Mouse (Mus musculus) hindbrain, embryonic 16.5 days (tissue): ENCODE results near the gene Erg. TPM values are rescaled to one million over a fixed set of nuclear protein-coding genes. Genes with fewer than 3 reads are reported as not detected.
A peak's percentile ranks its signal among the peaks of the same experiment; 100 is the strongest.

Experiments used
- ATAC-seq: fragments of 200-750 bp; cut with Nextera tagmentation; 2 replicates; pipeline ENCODE4 v1.8.0; 2017; ENCODE audit warnings: moderate TSS enrichment, moderate library complexity
- H3K27ac ChIP-seq: fragments of 300-500 bp; sonication (generic); 2 replicates; pipeline ENCODE4 v1.5.1; 2014; ENCODE audit warnings: low read depth, mild to moderate bottlenecking, control low read depth, low read length, moderate library complexity
- H3K27me3 ChIP-seq: fragments of 300-500 bp; sonication (generic); replicated peaks from 2 replicates; pipeline ENCODE4 v1.6.1; 2014; ENCODE audit warnings: low read length; ENCODE audit not compliant: control insufficient read depth, insufficient read depth
- H3K36me3 ChIP-seq: fragments of 300-500 bp; sonication (generic); 2 replicates; pipeline ENCODE4 v1.6.1; 2014; ENCODE audit warnings: mild to moderate bottlenecking, low read length, moderate library complexity, mixed read lengths; ENCODE audit not compliant: control insufficient read depth, insufficient read depth
- H3K4me1 ChIP-seq: fragments of 300-500 bp; sonication (generic); 2 replicates; pipeline ENCODE4 v1.6.1; 2014; ENCODE audit warnings: low read depth, low read length; ENCODE audit not compliant: control insufficient read depth, insufficient read depth
- H3K4me2 ChIP-seq: fragments of 300-500 bp; sonication (generic); 2 replicates; pipeline ENCODE4 v1.6.1; 2014; ENCODE audit warnings: mild to moderate bottlenecking, low read length, control low read depth, moderate library complexity
- H3K4me3 ChIP-seq: fragments of 300-500 bp; sonication (generic); 2 replicates; pipeline ENCODE4 v1.5.1; 2014; ENCODE audit warnings: mild to moderate bottlenecking, low read length, control low read depth, moderate library complexity
- H3K9ac ChIP-seq: fragments of 300-500 bp; sonication (generic); 2 replicates; pipeline ENCODE4 v1.6.1; 2014; ENCODE audit warnings: low read depth, mild to moderate bottlenecking, control low read depth, low read length, moderate library complexity
- H3K9me3 ChIP-seq: fragments of 300-500 bp; sonication (generic); 2 replicates; pipeline ENCODE4 v1.6.1; 2014; ENCODE audit warnings: mild to moderate bottlenecking, low read length, moderate library complexity; ENCODE audit not compliant: control insufficient read depth
- WGBS: fragments of 180-500 bp; shearing (Covaris S2); extraction: QIAGEN DNeasy Blood & Tissue Kit; methylation state at CpG from one replicate; pipeline ENCODE4 v1.1.7; 2014; 5-methylcytosine and 5-hydroxymethylcytosine counted together
- polyA plus RNA-seq: library from polyadenylated mRNA; unstranded; fragments of >200 nt; fragmentation: Nextera tagmentation; extraction: Ambion mirVana; gene quantifications from 2 replicates; pipeline ENCODE4 v1.2.1, GENCODE M21; 2015

The Erg gene
- polyA plus RNA-seq, 1 experiment from 2014 or later, result 1.8 TPM

DNA sequence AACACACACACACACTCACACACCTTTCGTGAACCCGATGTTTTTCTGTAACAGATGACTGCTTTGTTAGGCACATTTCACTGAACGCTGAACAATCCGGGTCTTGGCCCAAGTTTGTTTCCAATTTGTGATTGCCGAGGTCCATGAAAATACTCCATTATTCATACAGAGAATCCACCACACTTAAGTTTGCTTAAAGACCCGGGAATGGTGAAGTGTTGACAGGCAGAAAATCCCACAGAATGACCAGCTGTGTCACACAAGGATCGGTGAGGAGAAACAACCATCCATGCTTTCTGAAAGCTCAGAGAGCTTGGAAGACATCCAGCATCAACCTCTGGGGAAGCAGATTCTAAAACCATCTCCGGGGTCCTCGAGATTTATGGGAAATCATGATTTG lies 171.0 kb downstream of the Erg start:
- Histone ChIP-seq H3K27ac (no peak overlapping the region), H3K9ac (no peak overlapping the region; the same call in 1 of the 2 replicates), H3K4me3 (no peak overlapping the region), H3K27me3 (no peaks in the 10 kb centered on the region), H3K9me3 (no peaks in the 10 kb centered on the region), H3K36me3 (no peaks in the 10 kb centered on the region), H3K4me1 (no peaks in the 10 kb centered on the region), H3K4me2 (no peak overlapping the region)
- 61% methylated on average over 9 of the region's 9 CpGs for WGBS
- ATAC-seq, result no peak

DNA sequence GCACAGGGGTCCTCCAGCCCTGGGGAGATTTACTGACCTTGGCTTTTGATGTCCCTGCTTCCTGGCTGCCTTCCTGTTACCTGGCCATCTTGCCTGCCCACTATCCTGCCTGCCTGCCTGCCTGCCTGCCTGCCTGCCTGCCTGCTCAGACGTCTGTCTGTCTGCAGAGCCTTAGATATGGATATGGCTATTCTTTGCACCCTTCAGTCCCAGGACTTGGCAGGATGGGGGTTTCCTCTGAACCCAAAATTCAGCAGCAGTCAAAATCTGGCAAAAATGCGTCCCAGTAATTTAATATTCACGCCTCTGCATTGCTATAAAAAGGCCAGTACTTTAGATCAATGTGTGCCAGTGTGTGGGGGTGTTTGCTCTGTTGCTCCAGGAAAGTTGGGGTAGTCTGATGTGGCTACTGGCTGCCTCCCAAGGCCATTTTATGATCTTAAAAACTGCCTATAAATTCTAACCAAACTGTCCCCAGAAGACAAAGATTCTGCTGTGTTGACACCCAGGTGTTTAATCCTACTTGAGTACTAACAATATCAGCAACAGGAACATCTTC lies 172.9 kb downstream of the Erg start:
- H3K4me2 ChIP-seq, result no peak overlapping the region
- H3K9ac ChIP-seq, result no peak overlapping the region
- H3K9me3 ChIP-seq, result no peaks in the 10 kb centered on the region
- 72% methylated on average over 3 of the region's 3 CpGs for WGBS
- no peaks in the 10 kb centered on the region for H3K36me3 ChIP-seq
- no peak overlapping the region for H3K4me3 ChIP-seq
- no peaks in the 10 kb centered on the region for H3K4me1 ChIP-seq
- no peak overlapping the region for H3K27ac ChIP-seq
- no peaks in the 10 kb centered on the region for H3K27me3 ChIP-seq
- no peak for ATAC-seq

DNA sequence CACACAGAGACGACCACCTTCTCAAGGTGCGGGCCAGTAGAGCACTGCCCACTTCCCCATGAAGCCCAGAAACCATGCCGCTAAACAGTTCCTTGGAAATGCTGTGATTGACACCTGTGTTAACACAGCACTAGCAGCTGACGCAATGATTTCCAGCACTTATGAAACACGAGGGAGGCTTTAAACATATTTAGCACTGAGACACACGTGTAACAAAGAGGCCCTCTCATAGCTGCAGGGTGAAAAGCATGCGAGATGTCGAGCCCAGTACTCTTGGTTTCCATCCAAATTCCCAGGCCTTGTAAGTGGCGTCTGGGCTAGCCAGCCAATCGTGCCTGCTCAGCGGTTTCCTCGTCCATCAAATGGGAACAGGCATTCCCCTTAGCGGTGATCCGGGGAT lies 178.3 kb downstream of the Erg start:
- Histone ChIP-seq H3K9ac (no peak overlapping the region), H3K36me3 (no peaks in the 10 kb centered on the region), H3K27me3 (no peaks in the 10 kb centered on the region), H3K9me3 (no peaks in the 10 kb centered on the region), H3K4me2 (no peak overlapping the region), H3K27ac (no peak overlapping the region), H3K4me1 (no peaks in the 10 kb centered on the region), H3K4me3 (no peak overlapping the region)
- no peak for ATAC-seq
- WGBS, result 55% methylated on average over 14 of the region's 14 CpGs

DNA sequence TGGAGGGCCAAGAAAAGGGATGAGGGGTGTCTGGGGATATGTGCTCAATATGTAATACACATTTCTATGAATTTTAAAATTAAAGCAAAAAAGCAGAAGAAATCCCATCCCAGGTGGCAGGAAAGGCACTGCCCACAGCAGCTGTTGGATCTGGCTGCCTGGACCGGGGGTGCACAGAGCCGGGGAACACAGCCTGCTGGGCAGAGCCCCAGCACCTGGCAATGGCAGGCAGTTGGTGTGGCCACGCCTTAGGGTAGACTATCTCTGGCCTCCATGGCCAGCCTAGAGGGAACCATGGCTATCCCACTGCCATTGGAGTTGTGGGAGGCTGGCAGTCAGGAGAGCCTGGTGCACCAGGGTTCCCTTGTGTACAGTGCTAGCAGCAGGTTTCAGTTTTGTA lies 180.9 kb downstream of the Erg start:
- H3K9ac ChIP-seq, result no peak overlapping the region
- no peaks in the 10 kb centered on the region for H3K27me3 ChIP-seq
- 83% methylated on average over 3 of the region's 3 CpGs for WGBS

DNA sequence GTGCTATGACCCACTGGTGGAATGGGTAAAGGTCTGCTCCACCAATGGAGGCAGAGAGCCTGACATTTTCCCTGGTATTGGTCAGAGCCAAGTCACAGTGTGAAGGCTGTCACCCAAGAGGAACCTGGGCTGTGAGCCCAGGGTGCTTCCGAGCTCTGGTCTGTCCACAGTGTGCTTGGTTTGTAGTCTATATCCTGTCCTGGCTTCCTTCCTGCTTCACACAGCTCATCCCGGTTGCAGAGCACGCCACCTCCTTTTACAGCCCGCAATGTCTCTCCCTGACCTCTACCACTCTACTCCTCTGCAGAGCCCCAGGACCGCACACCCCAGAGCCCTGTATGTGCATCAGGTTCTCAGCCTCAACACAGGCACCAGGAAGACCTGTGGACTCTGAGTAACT lies 182.9 kb downstream of the Erg start:
- H3K4me1 ChIP-seq, result no peaks in the 10 kb centered on the region
- H3K9ac ChIP-seq, result no peak overlapping the region
- no peak overlapping the region for H3K4me2 ChIP-seq
- no peak for ATAC-seq
- H3K27ac ChIP-seq, result no peak overlapping the region
- no peaks in the 10 kb centered on the region for H3K36me3 ChIP-seq
- no peak overlapping the region for H3K4me3 ChIP-seq
- H3K9me3 ChIP-seq, result no peaks in the 10 kb centered on the region
- 95% methylated on average over 5 of the region's 5 CpGs for WGBS
- H3K27me3 ChIP-seq, result no peaks in the 10 kb centered on the region

More for the DNA sequence above, 180.9 kb downstream of the Erg start:
- H3K36me3 ChIP-seq, result no peaks in the 10 kb centered on the region
- H3K4me3 ChIP-seq, result no peak overlapping the region
- H3K4me1 ChIP-seq, result no peaks in the 10 kb centered on the region
- ATAC-seq, result no peak
- H3K4me2 ChIP-seq, result no peak overlapping the region
- H3K27ac ChIP-seq, result no peak overlapping the region
- H3K9me3 ChIP-seq, result no peaks in the 10 kb centered on the region

DNA sequence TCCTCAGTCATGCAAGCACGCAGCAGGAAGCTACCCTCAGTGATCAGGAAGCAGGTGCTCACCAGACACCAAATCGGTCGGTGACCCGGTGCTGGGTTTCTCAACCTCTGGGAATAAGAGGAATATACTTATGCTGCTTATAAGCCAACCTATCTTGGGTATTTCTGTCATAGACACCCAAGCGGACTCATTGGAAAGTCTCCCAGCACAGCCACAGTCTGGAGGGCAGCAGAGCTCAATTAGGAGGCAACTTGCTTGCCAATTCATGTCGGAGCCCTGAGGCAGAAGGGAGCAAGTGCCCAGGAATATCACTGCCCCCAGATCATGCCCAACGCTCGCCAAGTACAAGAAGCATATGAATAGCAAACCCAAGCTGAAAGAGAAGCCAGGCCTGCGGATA lies 184.5 kb downstream of the Erg start:
- WGBS, result 76% methylated on average over 9 of the region's 9 CpGs
- Histone ChIP-seq H3K4me3 (no peak overlapping the region), H3K9ac (no peak overlapping the region), H3K4me1 (no peaks in the 10 kb centered on the region), H3K36me3 (no peaks in the 10 kb centered on the region), H3K9me3 (no peaks in the 10 kb centered on the region), H3K27me3 (no peaks in the 10 kb centered on the region), H3K27ac (no peak overlapping the region), H3K4me2 (no peak overlapping the region)
- no peak for ATAC-seq

DNA sequence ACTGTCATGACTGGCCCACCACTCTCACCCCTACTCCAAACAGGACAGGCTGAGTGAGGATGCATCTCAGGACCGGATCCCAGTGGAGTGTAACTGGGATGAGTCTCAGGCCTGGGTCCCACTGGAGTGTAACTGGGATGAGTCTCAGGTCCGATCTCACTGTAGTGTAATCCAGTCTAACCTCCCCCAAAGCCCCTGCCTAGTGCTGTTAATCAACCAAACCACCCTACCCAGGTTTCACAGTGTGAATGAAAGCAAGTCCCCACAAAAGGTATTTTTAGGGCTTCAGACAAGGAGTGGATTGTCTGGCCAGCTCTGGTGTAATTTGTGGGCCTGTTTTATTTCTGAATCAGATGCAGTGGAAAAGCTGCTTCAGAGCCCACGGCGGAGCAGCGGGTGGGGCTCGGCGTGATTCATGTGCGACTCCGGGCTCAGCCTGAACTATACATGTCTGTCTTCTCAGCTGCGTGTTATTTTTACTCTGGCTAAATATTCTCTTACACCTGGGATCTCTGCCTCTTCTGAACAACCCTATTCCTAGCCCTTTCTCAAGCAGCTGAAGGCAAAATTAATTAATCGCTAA lies 187.5 kb downstream of the Erg start:
- WGBS, result 57% methylated on average over 11 of the region's 11 CpGs
- no peak overlapping the region for H3K9ac ChIP-seq
- 0 out of 2 replicates have a peak overlapping the region, but pooled peaks have one; percentile 30 for H3K27ac ChIP-seq
- H3K36me3 ChIP-seq, result no peaks in the 10 kb centered on the region
- no peaks in the 10 kb centered on the region for H3K27me3 ChIP-seq
- H3K4me3 ChIP-seq, result no peak overlapping the region
- H3K9me3 ChIP-seq, result no peaks in the 10 kb centered on the region
- H3K4me1 ChIP-seq, result no peaks in the 10 kb centered on the region
- no peak overlapping the region for H3K4me2 ChIP-seq
- ATAC-seq, result no peak

DNA sequence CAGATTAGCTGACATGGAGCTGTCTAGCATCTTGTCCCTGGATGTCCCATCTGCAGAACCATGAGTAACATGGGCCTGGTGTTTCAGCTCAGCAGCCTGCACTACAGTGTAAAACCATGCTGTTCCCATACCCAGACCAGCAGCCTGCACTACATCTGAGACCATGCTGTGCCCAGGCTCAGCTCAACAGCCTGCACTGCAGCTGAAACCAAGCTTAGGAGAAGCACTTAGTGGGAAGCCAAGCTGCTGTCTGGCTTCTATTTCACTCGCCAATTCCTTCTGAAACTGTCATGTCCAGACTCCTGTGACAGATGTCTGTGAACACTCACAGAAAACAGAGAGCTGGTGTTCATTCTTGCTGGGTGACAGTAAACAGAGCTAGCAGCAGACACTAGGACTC lies 195.6 kb downstream of the Erg start:
- no peaks in the 10 kb centered on the region for H3K27me3 ChIP-seq
- WGBS, result 69% methylated on average over 1 of the region's 1 CpGs
- H3K4me3 ChIP-seq, result no peak overlapping the region
- 0 out of 2 replicates have a peak, but pooled peaks have one; percentile 48 for ATAC-seq
- no peak overlapping the region for H3K27ac ChIP-seq
- H3K4me2 ChIP-seq, result no peak overlapping the region
- peaks cover 4% of the 10 kb centered on the region; the same call in 1 of the 2 replicates for H3K4me1 ChIP-seq
- no peaks in the 10 kb centered on the region for H3K36me3 ChIP-seq
- no peak overlapping the region for H3K9ac ChIP-seq
- no peaks in the 10 kb centered on the region for H3K9me3 ChIP-seq

DNA sequence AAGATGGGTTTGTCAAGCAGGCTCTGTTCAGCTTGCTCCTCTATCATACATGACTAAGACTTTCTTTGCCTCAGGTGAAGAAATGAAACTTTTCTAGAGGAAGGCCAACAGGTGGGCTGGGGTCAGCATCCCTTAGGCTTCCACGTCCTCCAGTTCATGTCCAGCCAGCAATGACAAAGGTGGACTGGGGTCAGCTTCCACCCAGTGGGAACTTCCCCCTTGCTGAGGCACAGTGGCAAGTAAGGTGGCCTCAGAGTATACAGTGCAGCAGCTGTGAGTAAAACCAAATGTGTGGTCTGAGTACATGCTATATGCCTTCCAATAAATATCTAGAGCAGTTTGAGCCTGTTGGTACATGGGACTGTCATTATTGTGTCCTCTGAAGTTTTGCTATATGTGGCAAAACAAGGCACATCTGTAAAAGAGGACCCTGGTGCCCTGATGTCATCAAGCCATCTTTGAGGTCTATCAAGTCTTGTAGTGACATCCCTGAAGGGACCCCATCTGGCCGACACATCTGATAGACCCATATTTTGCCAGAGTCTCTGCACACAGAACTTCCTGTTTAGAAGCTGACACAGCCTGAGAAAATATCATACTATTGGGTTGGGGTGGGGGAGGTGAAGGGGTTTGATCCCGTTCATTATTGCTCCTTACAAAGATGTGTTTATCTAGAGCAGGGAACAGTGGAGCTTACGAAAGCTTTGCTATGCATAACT lies 197.4 kb downstream of the Erg start:
- Histone ChIP-seq H3K9me3 (no peaks in the 10 kb centered on the region), H3K4me2 (no peak overlapping the region), H3K27ac (no peak overlapping the region), H3K4me1 (peaks cover 4% of the 10 kb centered on the region; the same call in 1 of the 2 replicates), H3K27me3 (no peaks in the 10 kb centered on the region), H3K4me3 (no peak overlapping the region), H3K36me3 (no peaks in the 10 kb centered on the region), H3K9ac (no peak overlapping the region)
- no peak for ATAC-seq
- 87% methylated on average over 4 of the region's 4 CpGs for WGBS
